10 mouse cellular contexts compared by ENCODE assay signal in genomic region chr4:137121684-137122083, GRCm38 (mm10).
DNase-seq lines count a peak whose midpoint lies in the region; ATAC-seq lines count a peak whose summit lies in the region.
"Had no signal": no experiment of that assay in that cellular context is flagged by ENCODE, and none has a peak within 500 bp of the region (broad histone marks: within the 10 kb centered on the region; RNA-seq: fewer than 3 reads in every experiment).

No protein-coding gene starts in this region.

- DNase-seq in left cerebral cortex, adult 11 months (ENCODE audit: low spot score): peak; percentile 7
- DNase-seq in left cerebral cortex, adult 9 months (ENCODE audit: low spot score in 2 of 2): no peak
- peak; percentile 25 for DNase-seq in adipocyte (ENCODE audit: low spot score)
- peak; percentile 69 to 75 for DNase-seq in lung, adult 18-20 months
- no peak for DNase-seq in cerebellum, postnatal 4 days (ENCODE audit: low spot score in 2 of 2)
- DNase-seq in neural tube, embryonic 10.5 days (ENCODE audit: extremely low spot score, low spot score): no peak
- DNase-seq: gastrocnemius, postnatal 14 days; kidney, postnatal 14 days; right cerebral cortex, postnatal 14 days had no signal

- WGBS in stomach, embryonic 16.5 days: 38% methylated on average over 10 of the region's 10 CpGs

- peak overlapping the region; percentile 55; the same call in 1 of the 2 replicates for H3K9ac ChIP-seq in stomach, embryonic 16.5 days (ENCODE audit: low read length)

- peaks cover 11% of the 10 kb centered on the region for H3K4me1 ChIP-seq in stomach, embryonic 16.5 days (ENCODE audit: control insufficient read depth, insufficient read depth, low read length)

- peak; percentile 75 for ATAC-seq in stomach, embryonic 16.5 days (ENCODE audit: insufficient read depth, low FRiP score)

- no peak overlapping the region for H3K4me3 ChIP-seq in stomach, embryonic 16.5 days (replicated peaks; ENCODE audit: low read length)

- peak overlapping the region; percentile 60 for H3K27ac ChIP-seq in stomach, embryonic 16.5 days (ENCODE audit: low read length)

- no peaks in the 10 kb centered on the region; the same call in 1 of the 2 replicates for H3K27me3 ChIP-seq in stomach, embryonic 16.5 days (ENCODE audit: control insufficient read depth, insufficient read depth, low read length)

- no peaks in the 10 kb centered on the region for H3K9me3 ChIP-seq in stomach, embryonic 16.5 days (replicated peaks; ENCODE audit: control insufficient read depth, low read length)

- no peaks in the 10 kb centered on the region for H3K36me3 ChIP-seq in stomach, embryonic 16.5 days (ENCODE audit: control insufficient read depth, insufficient read depth, low read length)

- H3K4me2 ChIP-seq in stomach, embryonic 16.5 days (ENCODE audit: low read depth, low read length): no peak overlapping the region

Comparison
In these comparisons a context has a peak if more than half of its experiments do, and no peak if none do; other contexts are left out.
1. DNase-seq: peak in left cerebral cortex, adult 11 months (single experiment), adipocyte (single experiment) and lung, adult 18-20 months (2 of 2); none in left cerebral cortex, adult 9 months (0 of 2), cerebellum, postnatal 4 days (0 of 2) and neural tube, embryonic 10.5 days (single experiment).